Mouse (Mus musculus) cerebellum, postnatal 36 days (tissue): ENCODE measurements around the gene Antxr1.
A peak's percentile ranks its signal among the peaks of the same experiment; 100 is the strongest.

Experiments used
- DNase-seq, 2 experiments: peaks; one replicate each; pipeline ENCODE4 v3.0.0; 2021 to 2022; ENCODE audit warnings: mixed read lengths in 2 of 2

Antxr1 gene

DNA sequence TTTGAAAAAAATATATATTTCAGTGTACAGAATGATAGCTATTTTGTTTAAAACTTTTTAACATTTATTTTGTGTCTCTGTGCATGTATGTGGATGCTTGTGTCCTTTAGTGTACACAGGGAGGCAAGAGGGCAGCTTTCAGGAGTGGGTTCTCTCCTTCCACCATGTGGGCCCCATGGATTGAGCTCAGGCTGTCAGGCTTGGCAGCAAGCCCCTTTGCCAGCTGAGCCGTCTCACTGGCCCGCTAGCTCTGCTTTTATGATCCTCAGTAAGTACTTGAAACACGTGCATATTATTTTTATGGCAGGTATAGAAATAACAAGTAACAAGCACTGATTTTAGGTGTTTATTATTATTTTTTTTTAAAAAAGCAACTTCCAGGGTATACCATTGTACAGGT is 202.1 kb downstream of the Antxr1 start:
- no peak for DNase-seq

GRCm38 (mm10) chr6:87131078-87131477 is 204.5 kb downstream of the Antxr1 start:
- no peak for DNase-seq

DNA sequence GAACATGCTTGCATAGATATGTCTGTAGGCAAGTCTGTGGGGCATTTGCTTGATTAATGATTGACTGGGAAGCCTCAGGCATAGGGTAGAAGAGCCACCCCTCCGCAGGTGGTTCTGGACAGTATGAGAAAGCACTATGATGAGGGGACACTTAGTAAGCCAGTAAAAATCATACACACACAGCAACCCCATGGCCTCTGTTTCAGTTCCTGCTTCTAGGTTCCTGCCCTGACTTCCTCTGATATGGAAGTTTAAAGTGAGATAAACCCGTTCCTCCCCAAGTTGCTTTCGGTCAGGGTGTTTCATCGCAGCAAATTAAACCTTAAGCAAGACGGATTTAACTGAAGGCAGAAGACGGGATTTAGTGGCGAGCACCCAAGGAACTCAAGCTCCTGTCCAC is 205.0 kb downstream of the Antxr1 start:
- DNase-seq = no peak

DNA sequence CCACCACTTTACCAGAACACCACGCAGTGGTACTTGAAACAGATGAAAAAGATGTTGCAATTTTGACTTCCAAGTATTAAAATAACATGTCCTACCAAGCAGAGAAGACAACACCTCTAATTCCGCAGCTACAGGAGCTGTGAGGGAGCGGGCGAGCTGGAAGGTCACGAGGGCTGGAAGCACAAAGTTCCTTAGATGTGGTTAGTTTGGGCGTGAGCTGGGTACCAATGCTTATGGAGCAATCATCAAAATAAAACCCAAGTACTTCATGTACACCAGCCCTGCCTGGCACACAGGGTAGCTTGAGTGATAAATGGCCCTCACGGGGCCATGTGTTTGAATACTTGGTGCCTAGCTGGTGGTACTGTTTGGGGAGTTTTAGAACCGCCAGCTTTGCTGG is 205.8 kb downstream of the Antxr1 start:
- no peak for DNase-seq

- no peak for DNase-seq
Observed at GRCm38 (mm10) chr6:87127049-87127753, 208.4 kb downstream of the Antxr1 start.

DNA sequence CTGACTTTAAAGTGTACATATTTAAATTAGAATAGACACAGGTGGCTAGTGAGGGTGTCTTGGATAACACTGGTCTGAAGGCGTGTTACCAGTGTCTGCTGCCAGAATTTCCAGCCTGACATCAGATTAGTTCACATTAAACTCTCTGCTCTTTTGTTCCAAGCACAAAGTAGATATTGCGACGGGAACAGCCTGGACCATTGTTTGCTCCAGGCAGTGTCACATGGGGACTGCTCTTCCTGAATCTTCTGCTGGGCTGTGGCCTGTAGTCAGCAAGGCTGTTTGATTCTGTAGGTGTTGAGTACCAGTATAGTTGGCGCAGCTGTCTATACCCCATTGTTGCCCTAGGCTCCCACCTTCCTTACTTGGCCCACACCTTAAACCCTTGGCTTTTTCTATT is 211.6 kb downstream of the Antxr1 start:
- no peak for DNase-seq

GRCm38 (mm10) chr6:87123406-87123805 is 212.2 kb downstream of the Antxr1 start:
- DNase-seq = no peak

GRCm38 (mm10) chr6:87121961-87122360 is 213.7 kb downstream of the Antxr1 start:
- DNase-seq = no peak

DNA sequence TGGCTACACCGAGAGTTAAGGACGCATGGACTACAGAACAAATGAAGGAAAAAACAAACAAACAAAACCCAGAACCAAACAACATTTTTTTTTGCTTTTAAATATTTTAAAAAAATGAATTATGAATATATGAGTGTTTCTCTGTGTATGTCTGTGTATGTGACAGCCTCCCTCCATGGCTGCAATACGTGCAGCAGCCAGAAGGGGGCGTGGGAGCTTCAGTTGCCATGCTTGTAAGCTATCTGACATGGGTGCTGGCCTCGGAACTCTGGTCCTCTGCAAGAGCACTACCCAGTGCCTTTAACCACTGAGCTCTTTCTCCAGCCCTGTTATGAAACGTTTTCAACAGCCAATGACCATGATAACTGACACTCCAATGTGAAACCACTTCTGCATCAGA is 215.0 kb downstream of the Antxr1 start:
- DNase-seq = no peak

- DNase-seq = no peak
Observed at GRCm38 (mm10) chr6:87119975-87120374, 215.6 kb downstream of the Antxr1 start.

- DNase-seq = no peak
Observed at GRCm38 (mm10) chr6:87119066-87119837, 216.4 kb downstream of the Antxr1 start.

DNA sequence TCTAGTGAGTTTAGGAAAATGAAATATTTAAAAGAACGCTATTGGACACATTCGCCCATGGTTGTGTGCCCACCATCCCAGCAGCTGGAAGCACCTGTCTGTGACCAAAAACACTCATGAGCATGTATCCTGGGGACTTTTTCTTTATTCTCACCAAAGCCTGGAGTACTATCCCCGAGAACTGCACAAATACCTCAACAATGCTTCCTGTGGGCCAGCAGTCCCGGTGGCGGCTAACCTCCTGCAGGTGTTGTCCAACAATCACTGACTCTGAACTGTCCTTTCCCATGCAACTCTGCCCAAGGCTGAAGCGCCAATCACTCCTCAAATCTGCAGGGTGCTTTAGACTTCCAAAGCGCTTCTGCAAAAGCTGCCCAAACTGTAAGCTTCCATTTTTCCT is 219.0 kb downstream of the Antxr1 start:
- DNase-seq = no peak

DNA sequence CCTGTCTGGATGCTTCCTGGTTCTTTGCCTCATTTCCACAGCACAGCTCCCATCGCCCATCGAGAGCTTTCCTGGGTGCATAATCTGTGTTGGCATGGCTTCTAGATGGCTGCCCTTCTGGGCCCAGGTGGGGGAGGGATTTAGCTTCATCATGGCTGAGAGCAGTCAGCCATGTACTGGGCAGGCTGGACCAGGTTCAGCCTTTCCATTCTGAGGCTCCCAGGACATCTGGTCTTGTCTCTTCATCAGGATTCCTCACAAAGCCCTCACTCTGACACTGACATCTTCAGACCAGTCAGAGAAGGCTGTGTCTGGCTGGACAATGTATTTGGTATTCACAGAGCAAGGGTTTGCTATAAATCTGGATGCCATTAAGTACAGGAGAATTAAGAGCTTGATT is 219.6 kb downstream of the Antxr1 start:
- no peak for DNase-seq

DNA sequence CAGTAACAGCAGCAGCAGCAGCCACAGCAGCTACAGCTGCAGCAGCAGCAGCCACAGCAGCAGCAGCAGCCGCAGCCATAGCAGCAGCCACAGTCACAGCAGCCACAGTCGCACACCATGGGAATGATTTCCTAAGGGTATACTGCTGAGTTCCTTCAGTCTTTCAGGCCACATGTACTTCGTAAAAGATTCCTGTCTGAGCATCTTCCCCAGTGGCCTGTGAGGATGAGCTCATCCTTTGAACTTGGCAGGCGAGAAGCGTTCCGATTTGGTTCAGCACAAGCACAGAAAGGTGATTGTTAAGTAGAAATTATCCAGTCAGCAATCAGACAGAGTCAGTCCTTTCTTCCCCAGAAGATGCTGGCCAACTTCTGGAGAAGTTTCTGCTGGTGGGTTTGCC is 223.5 kb downstream of the Antxr1 start:
- no peak for DNase-seq

GRCm38 (mm10) chr6:87111493-87111892 is 224.1 kb downstream of the Antxr1 start:
- no peak for DNase-seq

GRCm38 (mm10) chr6:87104123-87104796 is 231.4 kb downstream of the Antxr1 start, which contains the start of gene D6Ertd527e:
Gene D6Ertd527e, plus strand, starts transcription at chr6:87104746.
- no peak for DNase-seq

DNA sequence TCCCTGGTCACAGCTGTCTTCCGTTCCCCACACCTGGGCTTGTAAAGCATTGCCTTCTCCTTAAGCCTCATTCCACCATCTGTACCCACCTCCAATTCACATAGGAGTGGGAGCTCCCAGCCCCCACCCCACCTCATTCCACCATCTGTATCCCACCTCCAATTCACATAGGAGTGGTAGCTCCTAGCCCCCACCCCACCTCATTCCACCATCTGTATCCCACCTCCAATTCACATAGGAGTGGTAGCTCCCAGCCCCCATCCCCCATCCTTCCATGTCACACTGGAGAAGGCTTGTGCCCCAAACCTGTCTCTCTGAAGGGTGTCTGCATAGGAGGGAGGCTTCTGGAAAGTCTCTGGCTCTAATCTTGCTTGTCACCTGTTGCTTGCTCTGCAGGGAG is 232.3 kb downstream of the Antxr1 start:
- no peak for DNase-seq

DNA sequence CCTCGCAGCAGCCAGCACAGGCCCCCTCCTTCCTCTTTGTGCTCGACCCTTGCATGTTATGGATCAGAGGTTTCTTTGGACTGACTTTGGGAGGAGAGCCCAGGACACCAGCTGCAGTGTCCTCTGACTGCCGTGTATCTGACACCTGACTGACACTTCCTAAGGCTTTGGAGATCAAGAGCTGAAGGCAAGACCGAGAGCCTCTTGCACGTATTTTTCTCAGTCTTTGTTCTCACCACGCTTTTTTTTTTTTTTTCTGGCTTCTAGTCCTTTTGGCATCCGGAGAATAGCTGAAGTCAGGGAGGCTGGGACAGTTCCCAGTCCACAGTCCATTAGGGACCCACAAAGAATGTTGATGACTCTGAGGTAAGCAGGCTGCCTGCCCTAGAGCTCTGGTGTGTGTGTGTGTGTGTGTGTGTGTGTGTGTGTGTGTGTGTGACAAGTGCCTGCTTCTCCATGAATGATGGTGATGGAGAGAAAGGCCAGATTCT is 233.2 kb downstream of the Antxr1 start:
- no peak for DNase-seq

DNA sequence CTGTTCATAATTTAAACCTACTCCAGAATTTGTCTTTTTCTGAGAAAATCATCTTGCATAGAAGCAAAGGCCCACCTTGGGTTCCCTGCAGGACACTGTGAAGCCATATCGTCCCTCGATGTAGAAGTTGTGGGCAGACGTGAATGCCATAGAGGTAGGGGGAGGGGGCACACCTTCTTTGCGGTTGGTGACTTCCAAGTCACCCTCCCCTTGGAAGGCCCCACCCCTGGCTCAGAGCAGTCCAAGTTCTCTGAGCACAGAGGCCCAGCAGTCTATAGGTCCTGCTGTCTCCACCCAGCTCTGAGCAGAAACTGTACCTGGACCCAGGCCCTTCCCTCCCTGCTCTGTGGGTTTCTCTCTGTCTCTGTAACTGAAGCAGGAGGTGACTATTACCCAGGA is 233.7 kb downstream of the Antxr1 start:
- DNase-seq = no peak

GRCm38 (mm10) chr6:87101281-87101954 is 234.2 kb downstream of the Antxr1 start:
- peak; percentile 85 for DNase-seq

DNA sequence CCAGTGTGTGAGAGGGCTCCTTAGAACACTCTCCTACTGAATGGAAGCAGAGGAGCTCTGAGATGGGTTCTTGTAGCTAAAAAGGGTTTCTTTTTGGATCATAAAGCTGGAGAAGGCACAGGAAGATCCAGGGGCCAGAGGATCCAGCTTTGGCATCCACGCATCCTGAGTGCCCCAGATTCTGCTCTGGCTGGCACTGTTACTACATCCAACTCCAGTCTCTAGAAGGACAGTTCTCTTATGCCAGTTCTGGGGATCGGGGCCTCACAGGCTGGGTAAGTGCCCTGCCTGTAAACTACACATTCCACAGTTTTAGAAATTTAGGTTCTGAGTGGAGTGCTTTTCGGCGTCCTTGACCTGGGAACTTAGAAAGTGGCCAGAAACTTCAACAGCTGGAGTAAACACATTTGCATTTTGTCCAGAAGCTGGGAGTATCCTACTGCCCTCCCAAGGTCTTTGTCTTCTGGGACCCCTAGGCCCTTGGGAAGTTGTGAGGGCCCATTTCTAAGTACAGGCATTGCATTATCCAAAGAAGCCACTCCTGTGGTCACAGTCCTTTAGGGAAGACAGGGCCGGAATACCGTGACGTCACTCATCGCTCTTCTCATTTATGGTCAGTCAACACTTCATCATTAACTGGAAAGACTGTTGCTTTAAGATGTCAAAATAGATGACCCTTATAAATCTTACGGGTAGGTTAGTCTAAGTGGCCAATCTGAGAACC is 235.2 kb downstream of the Antxr1 start:
- no peak for DNase-seq

GRCm38 (mm10) chr6:87099671-87100296 is 235.8 kb downstream of the Antxr1 start:
- DNase-seq = no peak
